Mouse (Mus musculus): ENCODE results near the gene Timm13. TPM values are rescaled to one million over a fixed set of nuclear protein-coding genes. Genes with fewer than 3 reads are reported as not detected.

Timm13 gene
- polyA plus RNA-seq, 1 experiment from 2014 or later: 293 TPM

DNA sequence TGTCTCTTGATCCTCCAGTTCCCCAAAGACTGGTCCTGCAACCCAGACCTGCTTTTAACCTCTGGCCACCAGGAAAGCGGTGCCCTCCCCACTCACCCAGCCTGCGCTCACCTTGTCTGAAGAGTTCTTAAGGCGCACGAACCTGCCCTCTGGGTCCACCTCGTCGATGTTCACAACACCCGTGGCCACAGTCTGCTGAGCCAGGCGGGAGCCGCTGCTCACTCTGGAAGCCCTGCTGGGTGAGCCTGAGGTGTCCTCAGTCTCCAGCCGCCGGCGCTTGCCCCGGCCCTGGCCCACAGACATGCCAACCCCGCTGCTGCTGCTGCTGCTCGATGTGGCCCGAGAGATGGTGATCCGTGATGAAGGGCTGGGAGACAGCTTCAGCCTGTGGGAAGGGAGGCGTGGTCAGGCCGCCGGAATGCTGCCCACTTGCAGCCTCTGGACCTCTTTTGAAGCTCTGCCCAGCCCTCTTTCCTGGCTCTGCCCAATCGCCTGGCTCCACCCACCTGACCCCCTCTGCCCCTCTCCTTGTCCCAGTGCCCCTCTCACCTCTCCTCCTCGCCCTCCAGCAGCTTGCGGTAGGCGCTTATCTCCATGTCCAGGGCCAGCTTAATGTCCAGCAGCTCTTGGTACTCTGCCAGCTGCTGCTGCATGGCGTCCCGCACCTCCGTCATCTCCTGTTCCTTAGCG lies 3.4 kb upstream of the Timm13 start:
- 80% methylated on average over 28 of the region's 28 CpGs for WGBS
- no peaks in the 10 kb centered on the region for H3K27me3 ChIP-seq (replicated peaks)
- no peak for ATAC-seq (ENCODE audit: insufficient number of reproducible peaks, low FRiP score)
- no peak overlapping the region for H3K27ac ChIP-seq (ENCODE audit: poor library complexity, severe bottlenecking)
- no peak overlapping the region for H3K4me3 ChIP-seq
- H3K36me3 ChIP-seq: peaks cover 79% of the 10 kb centered on the region
- H3K4me1 ChIP-seq (replicated peaks): peaks cover 16% of the 10 kb centered on the region
- no peaks in the 10 kb centered on the region for H3K9me3 ChIP-seq (replicated peaks)
- H3K4me2 ChIP-seq: no peak overlapping the region
- no peak overlapping the region for H3K9ac ChIP-seq

DNA sequence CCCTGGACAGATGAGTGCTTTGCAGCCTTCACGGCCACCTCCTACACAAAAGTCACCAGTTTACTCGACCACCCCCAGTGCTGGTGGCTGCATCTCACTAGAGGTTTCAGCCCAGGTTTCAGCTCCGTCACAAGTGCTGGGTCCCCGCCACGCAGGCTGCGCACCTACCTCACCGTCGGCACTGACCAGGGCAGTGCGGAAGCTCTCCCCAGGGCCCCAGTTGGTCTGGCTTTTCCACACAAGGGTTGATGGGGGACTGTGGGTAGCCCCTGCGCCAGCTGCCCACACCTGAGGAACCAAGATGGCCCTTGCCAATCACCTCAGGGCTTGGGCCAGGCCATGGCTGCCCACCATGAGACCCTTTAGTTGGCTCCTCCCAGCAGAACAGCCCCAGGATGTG lies 2.5 kb upstream of the Timm13 start:
- WGBS: 94% methylated on average over 10 of the region's 10 CpGs
- Histone ChIP-seq H3K27ac (ENCODE audit: poor library complexity, severe bottlenecking) (no peak overlapping the region), H3K9ac (no peak overlapping the region), H3K9me3 (replicated peaks) (no peaks in the 10 kb centered on the region), H3K4me1 (replicated peaks) (peaks cover 23% of the 10 kb centered on the region), H3K36me3 (peaks cover 74% of the 10 kb centered on the region), H3K4me3 (no peak overlapping the region), H3K4me2 (no peak overlapping the region), H3K27me3 (replicated peaks) (no peaks in the 10 kb centered on the region)
- ATAC-seq (ENCODE audit: insufficient number of reproducible peaks, low FRiP score): no peak

DNA sequence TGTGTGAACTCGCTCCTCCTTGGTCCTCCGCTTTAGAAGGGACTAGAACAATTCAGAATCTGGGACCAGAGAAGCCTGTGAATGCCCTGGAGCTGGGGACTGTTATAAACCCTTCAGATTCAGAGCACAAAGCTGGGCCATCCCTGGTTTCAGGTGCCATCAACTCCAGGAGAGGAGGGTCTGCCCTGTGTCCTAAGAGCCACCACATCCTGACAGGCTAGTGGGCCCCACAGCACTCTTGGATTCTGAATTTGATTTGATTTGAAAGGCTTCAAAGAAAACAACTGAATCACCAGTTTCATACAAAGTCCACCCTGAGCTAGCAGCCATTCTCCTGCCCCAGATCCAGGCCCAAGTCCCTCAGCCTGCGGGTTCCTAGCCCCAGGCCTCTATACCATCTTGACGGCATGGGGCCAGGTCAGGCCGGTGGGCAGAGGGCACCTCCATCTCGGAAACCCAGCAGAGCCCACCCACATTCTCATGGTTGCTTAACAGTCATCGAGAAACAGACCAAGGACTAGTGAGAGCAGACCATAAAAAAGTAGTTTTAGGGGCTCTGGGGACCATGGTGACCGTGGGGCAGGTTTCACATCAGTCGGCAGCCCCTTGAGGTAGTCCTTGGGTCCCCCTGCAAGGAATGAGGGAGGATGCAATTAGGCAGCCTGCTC lies 1.6 kb upstream of the Timm13 start:
- 95% methylated on average over 9 of the region's 9 CpGs for WGBS
- Histone ChIP-seq H3K9ac (no peak overlapping the region), H3K4me2 (no peak overlapping the region), H3K27ac (ENCODE audit: poor library complexity, severe bottlenecking) (no peak overlapping the region), H3K36me3 (peaks cover 65% of the 10 kb centered on the region), H3K4me3 (no peak overlapping the region), H3K27me3 (replicated peaks) (0 out of 2 replicates have a peak, but pooled peaks cover 6% of the 10 kb centered on the region), H3K4me1 (replicated peaks) (peaks cover 32% of the 10 kb centered on the region), H3K9me3 (replicated peaks) (no peaks in the 10 kb centered on the region)
- no peak for ATAC-seq (ENCODE audit: insufficient number of reproducible peaks, low FRiP score)

DNA sequence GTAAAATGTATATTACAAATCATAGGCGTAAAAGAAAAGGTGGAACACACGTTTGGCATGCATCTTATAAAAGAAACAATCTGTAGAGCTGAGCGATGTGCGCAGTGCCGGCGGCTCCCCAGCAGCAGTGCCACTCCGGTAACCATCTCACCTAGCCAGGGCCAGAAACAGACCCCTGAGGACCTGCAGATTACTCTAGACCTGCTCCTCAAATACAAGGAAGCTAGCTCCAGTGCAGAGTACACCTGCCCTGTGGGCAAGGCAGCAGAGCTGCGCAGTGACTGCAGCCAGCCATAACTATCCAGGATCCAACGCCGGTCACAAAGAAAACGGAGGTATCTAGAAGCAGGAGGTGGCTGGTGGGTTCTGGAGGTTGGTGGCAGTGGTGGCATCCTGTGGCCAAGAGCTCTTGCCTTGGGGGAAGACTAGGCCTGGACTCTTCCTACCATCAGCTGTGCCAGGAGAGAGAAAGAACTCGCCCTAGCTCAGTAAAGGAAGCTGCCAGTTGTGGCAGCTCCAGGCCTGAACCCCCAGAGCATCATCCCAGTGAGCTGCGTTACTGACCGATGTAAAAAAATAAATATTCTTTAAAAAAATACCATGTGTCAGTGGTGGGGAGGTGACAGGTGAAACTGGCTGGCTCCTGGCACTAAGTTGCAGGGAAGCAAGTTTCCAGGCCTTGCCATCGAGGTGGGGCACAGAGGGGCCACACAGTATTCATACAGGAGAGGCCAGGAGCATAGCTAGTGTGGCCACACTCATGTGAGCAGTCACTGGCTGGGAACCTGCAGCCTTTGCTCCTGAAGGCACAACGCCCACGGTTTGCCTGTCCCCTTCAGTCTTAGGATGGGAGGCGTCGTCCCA lies 872 bp upstream of the Timm13 start:
- peak overlapping the region; percentile 8; the same call in 1 of the 2 replicates for H3K27ac ChIP-seq (ENCODE audit: poor library complexity, severe bottlenecking)
- H3K9ac ChIP-seq: 0 out of 2 replicates have a peak overlapping the region, but pooled peaks have one; percentile 28
- H3K36me3 ChIP-seq: peaks cover 60% of the 10 kb centered on the region
- 0 out of 2 replicates have a peak, but pooled peaks cover 10% of the 10 kb centered on the region for H3K27me3 ChIP-seq (replicated peaks)
- 88% methylated on average over 19 of the region's 19 CpGs for WGBS
- ATAC-seq (ENCODE audit: insufficient number of reproducible peaks, low FRiP score): no peak
- H3K4me2 ChIP-seq: peak overlapping the region; percentile 30
- no peaks in the 10 kb centered on the region for H3K9me3 ChIP-seq (replicated peaks)
- H3K4me3 ChIP-seq: no peak overlapping the region
- H3K4me1 ChIP-seq (replicated peaks): peaks cover 32% of the 10 kb centered on the region

DNA sequence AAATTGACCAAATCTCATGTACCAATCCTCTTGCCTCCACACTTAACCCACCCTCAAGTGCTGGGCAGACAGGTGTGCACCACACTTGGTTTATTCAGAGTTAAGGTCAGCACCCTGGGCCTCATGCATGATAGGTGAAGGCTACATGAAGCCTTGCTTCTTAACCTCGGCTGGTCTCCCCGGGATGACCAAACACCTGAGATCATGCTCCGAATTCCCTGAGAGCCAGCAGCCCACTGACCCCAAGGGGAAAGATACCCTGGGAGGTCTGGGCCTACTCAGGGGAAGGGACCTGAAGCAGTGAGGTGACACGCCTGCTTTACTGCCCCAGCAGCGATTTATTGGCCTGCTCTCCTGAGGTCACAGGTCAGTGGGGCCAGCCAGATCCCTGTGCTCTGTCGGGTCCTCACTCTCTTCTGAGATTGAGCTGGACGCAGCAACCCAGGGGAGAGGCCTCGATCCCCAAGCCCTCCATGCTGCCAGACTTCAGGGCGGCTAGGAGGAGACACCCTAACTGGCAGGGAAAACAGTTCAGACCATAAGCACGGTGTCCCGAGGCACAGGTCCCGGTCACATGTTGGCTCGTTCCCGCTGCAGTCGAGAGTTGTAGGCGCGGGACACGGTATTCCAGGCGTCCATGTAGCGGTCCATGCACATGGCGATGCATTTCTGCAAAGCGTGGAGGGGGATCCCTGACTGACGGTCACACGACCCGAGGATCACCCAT lies 1.0 kb downstream of the Timm13 start:
- no peak for ATAC-seq (ENCODE audit: insufficient number of reproducible peaks, low FRiP score)
- Histone ChIP-seq H3K9ac (peak overlapping the region; percentile 94), H3K27me3 (replicated peaks) (0 out of 2 replicates have a peak, but pooled peaks cover 10% of the 10 kb centered on the region), H3K4me3 (peak overlapping the region; percentile 97), H3K27ac (ENCODE audit: poor library complexity, severe bottlenecking) (0 out of 2 replicates have a peak overlapping the region, but pooled peaks have one; percentile 75), H3K4me2 (peak overlapping the region; percentile 93), H3K36me3 (peaks cover 41% of the 10 kb centered on the region), H3K9me3 (replicated peaks) (no peaks in the 10 kb centered on the region), H3K4me1 (replicated peaks) (peaks cover 32% of the 10 kb centered on the region)
- WGBS: 18% methylated on average over 25 of the region's 25 CpGs

DNA sequence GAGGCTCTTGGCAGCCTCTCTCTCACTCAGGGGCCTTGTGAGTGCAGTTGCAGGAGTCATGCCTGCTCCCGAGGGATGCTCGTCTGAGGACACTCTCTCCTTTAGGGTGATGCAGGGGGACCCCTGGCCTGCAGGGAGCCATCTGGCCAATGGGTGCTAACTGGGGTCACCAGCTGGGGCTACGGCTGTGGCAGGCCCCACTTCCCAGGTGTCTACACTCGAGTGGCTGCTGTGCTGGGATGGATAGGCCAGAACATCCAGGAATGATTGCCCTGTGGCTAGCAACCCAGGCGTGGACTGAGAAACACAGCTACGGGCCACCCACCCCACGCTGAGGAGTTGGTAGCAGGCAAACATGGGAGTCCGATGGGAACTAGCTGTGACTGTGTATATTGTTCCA lies 1.7 kb downstream of the Timm13 start:
- 0 out of 2 replicates have a peak, but pooled peaks cover 10% of the 10 kb centered on the region for H3K27me3 ChIP-seq (replicated peaks)
- peaks cover 35% of the 10 kb centered on the region for H3K36me3 ChIP-seq
- H3K9me3 ChIP-seq (replicated peaks): no peaks in the 10 kb centered on the region
- WGBS: 86% methylated on average over 8 of the region's 8 CpGs
- ATAC-seq (ENCODE audit: insufficient number of reproducible peaks, low FRiP score): no peak
- peak overlapping the region; percentile 93; the same call in 1 of the 2 replicates for H3K4me2 ChIP-seq
- H3K4me1 ChIP-seq (replicated peaks): peaks cover 25% of the 10 kb centered on the region
- H3K27ac ChIP-seq (ENCODE audit: poor library complexity, severe bottlenecking): no peak overlapping the region
- H3K9ac ChIP-seq: no peak overlapping the region
- H3K4me3 ChIP-seq: no peak overlapping the region

DNA sequence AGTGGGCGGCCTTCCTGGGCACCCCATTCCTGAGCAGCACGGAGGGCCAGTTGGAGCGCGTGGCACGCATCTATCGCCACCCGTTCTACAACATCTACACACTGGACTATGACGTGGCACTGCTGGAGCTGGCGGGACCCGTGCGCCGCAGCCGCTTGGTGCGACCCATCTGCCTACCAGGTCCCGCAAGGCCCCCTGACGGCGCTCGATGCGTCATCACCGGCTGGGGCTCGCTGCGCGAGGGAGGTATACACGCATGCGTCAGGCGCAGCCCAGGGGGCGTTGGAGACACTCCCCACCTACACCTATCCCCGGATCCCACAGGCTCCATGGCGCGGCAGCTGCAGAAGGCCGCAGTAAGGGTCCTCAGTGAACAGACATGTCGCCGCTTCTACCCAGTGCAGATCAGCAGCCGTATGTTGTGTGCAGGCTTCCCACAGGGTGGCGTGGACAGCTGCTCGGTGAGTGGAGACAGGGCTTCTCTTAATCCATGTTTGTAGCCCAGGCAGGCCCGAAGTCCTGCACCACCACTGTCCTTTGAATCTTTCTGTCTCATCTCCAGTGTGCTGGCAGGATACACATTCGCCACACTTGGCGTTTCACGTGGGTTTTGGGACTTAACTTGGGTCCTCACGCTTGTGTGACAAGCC lies 2.8 kb downstream of the Timm13 start:
- H3K9me3 ChIP-seq (replicated peaks): peaks cover under 1% of the 10 kb centered on the region; the same call in 1 of the 2 replicates
- peak overlapping the region; percentile 20 for H3K4me3 ChIP-seq
- ATAC-seq (ENCODE audit: insufficient number of reproducible peaks, low FRiP score): no peak
- H3K4me2 ChIP-seq: peak overlapping the region; percentile 64
- peaks cover 24% of the 10 kb centered on the region for H3K36me3 ChIP-seq
- H3K27me3 ChIP-seq (replicated peaks): 0 out of 2 replicates have a peak, but pooled peaks cover 10% of the 10 kb centered on the region
- no peak overlapping the region for H3K27ac ChIP-seq (ENCODE audit: poor library complexity, severe bottlenecking)
- WGBS: 24% methylated on average over 41 of the region's 41 CpGs
- H3K9ac ChIP-seq: peak overlapping the region; percentile 51
- H3K4me1 ChIP-seq (replicated peaks): peaks cover 25% of the 10 kb centered on the region

DNA sequence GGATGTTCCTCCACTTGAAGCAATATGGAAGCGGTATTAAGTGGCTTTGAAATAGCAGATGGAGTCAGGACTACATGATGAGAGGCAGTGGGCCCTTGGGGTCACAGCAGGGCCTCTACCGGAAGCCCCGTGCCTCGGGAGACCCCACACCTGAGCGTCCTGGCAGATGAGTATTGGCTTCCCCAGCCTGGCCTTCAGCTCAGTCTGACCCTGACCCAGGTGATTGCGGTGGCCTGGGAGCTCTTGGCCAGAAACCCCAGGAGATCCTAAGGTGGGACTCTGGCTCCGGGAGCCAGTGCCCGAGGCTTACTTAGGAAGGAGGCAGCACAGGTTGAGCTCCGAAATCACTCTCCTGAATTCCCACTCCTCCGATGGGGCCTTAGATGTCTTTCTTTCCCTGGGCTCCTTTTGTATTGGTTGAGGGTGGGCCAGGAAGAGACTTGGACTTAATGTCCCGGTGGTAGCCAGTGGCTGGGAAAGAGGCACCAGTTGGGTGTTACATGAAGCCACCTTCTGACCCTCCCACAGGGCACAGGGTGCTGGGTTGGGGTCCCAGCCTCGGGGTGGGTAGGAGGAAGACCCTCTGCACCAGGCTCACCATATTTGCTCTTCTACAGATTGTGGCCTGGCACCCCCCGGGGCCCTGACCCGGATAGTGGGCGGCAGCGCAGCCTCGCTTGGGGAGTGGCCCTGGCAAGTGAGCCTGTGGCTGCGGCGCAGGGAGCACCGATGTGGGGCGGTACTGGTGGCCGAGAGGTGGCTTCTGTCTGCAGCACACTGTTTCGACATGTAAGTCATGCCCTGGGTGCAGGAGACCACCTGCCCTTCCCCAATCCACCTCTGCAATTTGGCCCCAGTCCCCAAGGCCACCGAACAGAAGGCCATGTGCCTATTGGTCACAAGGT lies 3.9 kb downstream of the Timm13 start:
- Histone ChIP-seq H3K27me3 (replicated peaks) (0 out of 2 replicates have a peak, but pooled peaks cover 14% of the 10 kb centered on the region), H3K36me3 (peaks cover 12% of the 10 kb centered on the region), H3K9me3 (replicated peaks) (peaks cover 10% of the 10 kb centered on the region), H3K9ac (no peak overlapping the region), H3K4me1 (replicated peaks) (peaks cover 25% of the 10 kb centered on the region), H3K27ac (ENCODE audit: poor library complexity, severe bottlenecking) (no peak overlapping the region), H3K4me3 (no peak overlapping the region), H3K4me2 (no peak overlapping the region)
- no peak for ATAC-seq (ENCODE audit: insufficient number of reproducible peaks, low FRiP score)
- 62% methylated on average over 24 of the region's 24 CpGs for WGBS

DNA sequence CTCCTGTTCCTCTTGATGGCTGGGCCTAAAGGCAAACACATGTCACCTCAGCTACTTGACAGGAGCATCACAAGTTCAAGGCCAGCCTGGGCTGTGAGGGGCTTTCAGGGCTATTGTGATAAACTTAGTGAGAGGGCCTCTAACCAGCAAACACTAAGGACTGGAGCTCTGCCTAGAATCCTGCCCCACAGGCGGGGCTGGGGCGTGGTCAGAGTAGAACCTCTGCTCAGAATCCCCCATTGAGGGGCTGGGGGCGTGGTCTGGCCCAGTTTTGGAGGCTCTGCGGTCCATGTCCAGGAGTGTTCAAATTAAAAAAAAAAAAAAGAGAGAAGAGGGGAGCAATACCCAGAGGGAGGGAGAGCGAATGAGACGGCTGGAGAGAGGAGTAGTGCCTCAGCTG lies 5.1 kb downstream of the Timm13 start:
- 77% methylated on average over 6 of the region's 6 CpGs for WGBS
- Histone ChIP-seq H3K36me3 (peaks cover 8% of the 10 kb centered on the region), H3K27ac (ENCODE audit: poor library complexity, severe bottlenecking) (no peak overlapping the region), H3K27me3 (replicated peaks) (peaks cover 21% of the 10 kb centered on the region), H3K4me2 (no peak overlapping the region), H3K9me3 (replicated peaks) (peaks cover 14% of the 10 kb centered on the region), H3K4me3 (no peak overlapping the region), H3K4me1 (replicated peaks) (peaks cover 25% of the 10 kb centered on the region), H3K9ac (no peak overlapping the region)
- no peak for ATAC-seq (ENCODE audit: insufficient number of reproducible peaks, low FRiP score)
